Mouse (Mus musculus) adrenal gland, adult 10 weeks (tissue): Measurements from ENCODE around the gene Tagap. TPM values are rescaled to one million over a fixed set of nuclear protein-coding genes. Genes with fewer than 3 reads are reported as not detected.

Experiments used
- polyA plus RNA-seq: library from polyadenylated mRNA; stranded (reverse); fragments of 350-450 nt; fragmentation: Illumina TruSeq; extraction: RNeasy Lipid Tissue Mini Kit (QIAGEN cat#74804); gene quantifications from one replicate; pipeline ENCODE4 v1.2.3, GENCODE M21; 2014; ENCODE audit warnings: low read depth, low replicate concordance

The Tagap gene
- polyA plus RNA-seq = 0.58 TPM

GRCm38 (mm10) chr17:7925413-7926160 is at the start of gene Tagap:
Tagap (plus strand) TSS chr17:7926000.

DNA sequence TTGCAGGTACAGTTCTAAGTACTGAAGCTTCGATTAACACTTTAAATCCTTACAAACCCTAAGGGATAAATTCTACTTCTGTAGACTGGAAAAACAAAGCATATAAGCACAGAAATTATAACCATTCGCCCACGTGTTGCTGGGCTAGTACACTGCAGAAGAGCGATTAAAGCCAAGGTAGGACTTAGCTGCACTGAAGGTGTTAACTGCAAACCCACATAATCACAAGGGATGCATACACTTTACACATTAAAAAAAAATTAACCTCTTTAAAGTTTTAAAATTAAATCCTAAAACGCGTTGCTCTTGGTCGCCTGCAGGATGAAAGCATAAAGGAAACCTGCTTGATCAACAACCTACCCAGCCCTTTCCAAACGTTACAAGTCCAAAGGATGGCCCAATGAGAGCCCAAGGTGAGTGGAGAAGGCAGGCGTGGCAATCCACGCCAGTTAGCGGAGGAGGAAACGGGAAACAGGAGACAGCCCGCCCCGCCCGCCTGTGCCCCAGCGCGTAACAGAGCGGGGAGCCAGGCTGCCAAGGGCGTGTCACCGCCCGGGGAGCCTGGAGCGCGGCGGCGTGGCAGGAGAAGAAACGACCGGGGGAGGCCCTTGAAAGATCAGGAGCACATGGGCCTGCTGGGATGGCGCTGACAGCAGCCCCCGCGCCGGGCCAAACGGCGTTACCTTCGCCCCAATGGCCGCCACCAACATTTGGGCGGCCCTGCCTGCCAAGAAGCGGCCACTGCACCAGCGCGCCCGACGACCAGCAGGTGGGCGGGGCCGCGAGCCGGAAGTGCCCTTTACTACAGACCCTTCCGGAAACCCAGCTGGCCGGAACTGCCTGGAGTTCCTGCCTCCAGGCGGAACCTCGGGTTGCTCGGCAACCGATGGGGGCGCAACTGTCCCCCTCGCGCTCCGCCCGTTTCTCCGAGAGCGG is 19.6 kb downstream of the Tagap start, which contains the start of gene Rsph3a:
Gene Rsph3a (plus strand): TSS at position 498 of the 936 bp plus-strand sequence.

Other genes with a start within 250 kb of the Tagap start
- 0.64 TPM for gene Fndc1, start 98.7 kb upstream of the Tagap start, polyA plus RNA-seq
- gene Rsph3a, start 19.6 kb downstream of the Tagap start, polyA plus RNA-seq = 37.6 TPM
- gene Gm49673, start 221.8 kb downstream of the Tagap start, polyA plus RNA-seq = not detected
- gene Rnaset2a, start 222.1 kb downstream of the Tagap start, polyA plus RNA-seq = 31.8 TPM
- 40.4 TPM for gene Fgfr1op, start 239.5 kb downstream of the Tagap start, polyA plus RNA-seq